Mouse (Mus musculus): Measurements from ENCODE around the gene Tcta.
A peak's percentile ranks its signal among the peaks of the same experiment; 100 is the strongest.
"Not testable (repeated sequence)": the region's sequence is repeated elsewhere in the genome, so short reads cannot be mapped to it uniquely, and the experiment has no call there.

The Tcta gene

GRCm38 (mm10) chr9:108305629-108306520 is at the start of gene Tcta, which contains the start of gene Rhoa:
Gene Tcta (minus strand): TSS chr9:108306160.
Gene Rhoa (plus strand): TSS chr9:108306129.
- DNase-seq (ENCODE audit: low spot score in 2 of 2), result peak; percentile 100

GRCm38 (mm10) chr9:108349727-108350126 is 43.8 kb upstream of the Tcta start:
- no peak for DNase-seq (ENCODE audit: low spot score in 2 of 2)

DNA sequence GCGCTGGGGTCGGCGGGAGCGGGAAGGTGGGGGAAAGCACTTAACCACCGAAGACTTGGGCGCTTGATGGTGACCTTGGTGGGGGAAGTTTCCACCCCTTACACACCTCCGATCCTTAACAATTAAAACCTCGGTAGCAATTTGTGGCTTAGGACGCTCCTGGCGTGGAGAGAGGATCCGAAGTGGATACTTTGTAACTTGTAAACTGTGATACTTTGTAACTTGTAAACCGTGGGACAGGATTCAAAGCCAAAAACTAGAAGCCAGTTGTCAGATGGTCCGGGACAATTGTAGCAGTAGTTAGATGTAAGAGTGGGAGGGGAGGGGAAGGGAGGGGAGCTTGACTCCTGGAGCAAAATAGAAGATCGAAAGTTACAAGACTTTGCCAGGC is 42.3 kb upstream of the Tcta start:
- no peak for DNase-seq (ENCODE audit: low spot score in 2 of 2)

- DNase-seq (ENCODE audit: low spot score in 2 of 2), result peak; percentile 85 to 86
Observed at GRCm38 (mm10) chr9:108347540-108348289, 41.8 kb upstream of the Tcta start, which contains the start of gene Usp4. Gene Usp4 (plus strand): TSS chr9:108347853.

- no peak for DNase-seq (ENCODE audit: low spot score in 2 of 2)
Observed at GRCm38 (mm10) chr9:108347024-108347423, 41.1 kb upstream of the Tcta start.

DNA sequence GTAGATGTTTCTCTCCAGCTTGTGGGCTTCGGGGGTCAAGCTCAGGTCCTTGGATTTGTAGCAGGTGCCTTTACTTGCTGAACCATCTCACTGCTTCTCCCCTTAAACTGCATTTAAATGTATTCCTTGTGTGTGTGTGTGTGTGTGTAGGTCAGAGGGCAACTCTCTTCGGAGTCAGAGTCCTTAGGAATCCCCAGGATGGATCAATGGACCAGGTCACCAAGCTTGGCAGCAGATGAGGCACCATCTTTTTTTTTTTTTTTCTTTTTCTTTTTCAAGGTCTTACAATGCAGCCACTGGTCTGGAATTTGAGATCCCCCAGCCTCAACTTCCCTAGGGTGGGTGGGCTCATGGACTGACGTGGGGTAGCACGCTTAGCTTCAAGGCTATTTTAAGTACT is 38.5 kb upstream of the Tcta start:
- no peak for DNase-seq (ENCODE audit: low spot score in 2 of 2)

DNA sequence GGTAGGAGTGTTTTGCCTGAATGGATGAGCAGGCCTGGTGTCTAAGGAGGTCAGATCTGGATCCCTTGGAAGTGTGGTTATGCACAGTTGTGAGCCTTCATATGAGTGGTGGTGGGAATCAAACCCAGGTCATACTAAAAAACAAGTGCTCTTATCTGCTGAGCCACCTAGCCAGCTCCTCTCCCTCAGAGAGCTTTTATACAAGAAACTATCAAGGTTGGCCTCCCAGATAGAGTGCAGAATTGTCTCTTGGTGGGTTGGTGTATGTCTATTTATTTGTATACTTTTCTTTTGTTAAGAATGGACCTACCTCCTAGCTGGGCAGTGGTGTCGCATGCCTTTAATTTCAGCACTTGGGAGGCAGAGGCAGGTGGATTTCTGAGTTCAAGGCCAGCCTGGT is 37.9 kb upstream of the Tcta start:
- no peak for DNase-seq (ENCODE audit: low spot score in 2 of 2)

DNA sequence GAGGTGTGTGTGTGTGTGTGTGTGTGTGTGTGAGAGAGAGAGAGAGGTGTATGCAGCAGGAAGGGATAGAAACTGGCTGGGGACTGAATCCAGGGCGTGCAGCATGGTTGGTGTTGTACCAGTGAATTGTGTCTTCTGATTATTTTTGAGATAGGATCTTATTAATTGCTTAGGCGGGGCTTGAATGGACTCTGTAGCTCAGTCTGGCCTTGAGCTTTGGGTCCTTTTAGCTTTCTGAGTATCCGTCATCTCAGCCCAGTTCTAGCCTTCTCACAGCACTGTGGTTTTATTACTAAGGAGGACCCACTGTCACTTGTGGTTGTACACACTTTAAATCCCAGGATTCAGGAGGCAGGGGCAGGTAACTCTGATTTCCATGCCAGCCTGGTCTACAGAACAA is 37.4 kb upstream of the Tcta start:
- DNase-seq (ENCODE audit: low spot score in 2 of 2), result no peak

DNA sequence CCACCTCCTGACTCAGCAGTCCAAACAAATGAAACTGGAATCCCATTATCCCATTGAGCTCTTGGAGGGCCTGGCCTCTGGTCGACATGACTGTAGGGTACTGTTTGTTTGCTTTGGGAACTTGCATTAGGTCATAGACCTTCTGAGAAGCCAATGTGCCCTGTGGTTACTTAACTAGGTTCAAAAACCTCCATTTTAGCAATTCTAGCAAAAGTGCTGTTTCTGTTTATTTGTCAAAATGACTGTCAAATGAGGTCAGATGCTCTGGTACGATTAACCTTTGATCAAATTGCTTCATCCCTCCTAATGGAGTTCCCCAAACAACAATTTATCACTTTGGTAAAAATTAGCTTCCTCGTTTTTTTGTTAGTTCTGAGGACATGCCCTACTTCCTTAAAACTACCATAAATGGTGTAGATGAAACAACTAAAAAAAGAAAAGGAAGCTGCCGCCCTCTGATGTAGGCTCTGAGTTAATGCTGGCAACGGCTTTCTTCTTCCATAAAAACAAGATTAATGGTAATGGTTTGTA is 36.4 kb upstream of the Tcta start:
- no peak for DNase-seq (ENCODE audit: low spot score in 2 of 2)

DNA sequence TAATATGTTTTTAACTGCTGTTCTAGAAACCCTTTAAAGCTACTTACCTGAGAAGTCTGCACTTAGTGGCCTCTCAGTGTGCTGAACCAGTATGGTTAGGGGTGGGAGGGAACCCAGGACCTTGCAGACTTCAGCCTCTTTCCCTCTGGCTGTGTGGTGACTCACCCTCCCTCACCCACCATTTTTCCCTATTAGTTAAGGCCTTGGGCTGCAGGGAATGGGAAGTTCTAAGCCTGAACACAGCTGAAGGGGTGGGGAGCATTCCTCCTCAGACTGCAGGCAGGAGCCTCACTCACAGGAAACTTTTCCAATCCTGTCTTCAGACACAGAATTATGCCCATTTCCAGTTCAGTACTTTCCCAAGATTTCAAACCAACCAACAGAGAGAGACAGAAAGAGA is 35.8 kb upstream of the Tcta start:
- DNase-seq (ENCODE audit: low spot score in 2 of 2), result no peak

GRCm38 (mm10) chr9:108341139-108341475 is 35.1 kb upstream of the Tcta start:
- DNase-seq (ENCODE audit: low spot score in 2 of 2), result no peak

DNA sequence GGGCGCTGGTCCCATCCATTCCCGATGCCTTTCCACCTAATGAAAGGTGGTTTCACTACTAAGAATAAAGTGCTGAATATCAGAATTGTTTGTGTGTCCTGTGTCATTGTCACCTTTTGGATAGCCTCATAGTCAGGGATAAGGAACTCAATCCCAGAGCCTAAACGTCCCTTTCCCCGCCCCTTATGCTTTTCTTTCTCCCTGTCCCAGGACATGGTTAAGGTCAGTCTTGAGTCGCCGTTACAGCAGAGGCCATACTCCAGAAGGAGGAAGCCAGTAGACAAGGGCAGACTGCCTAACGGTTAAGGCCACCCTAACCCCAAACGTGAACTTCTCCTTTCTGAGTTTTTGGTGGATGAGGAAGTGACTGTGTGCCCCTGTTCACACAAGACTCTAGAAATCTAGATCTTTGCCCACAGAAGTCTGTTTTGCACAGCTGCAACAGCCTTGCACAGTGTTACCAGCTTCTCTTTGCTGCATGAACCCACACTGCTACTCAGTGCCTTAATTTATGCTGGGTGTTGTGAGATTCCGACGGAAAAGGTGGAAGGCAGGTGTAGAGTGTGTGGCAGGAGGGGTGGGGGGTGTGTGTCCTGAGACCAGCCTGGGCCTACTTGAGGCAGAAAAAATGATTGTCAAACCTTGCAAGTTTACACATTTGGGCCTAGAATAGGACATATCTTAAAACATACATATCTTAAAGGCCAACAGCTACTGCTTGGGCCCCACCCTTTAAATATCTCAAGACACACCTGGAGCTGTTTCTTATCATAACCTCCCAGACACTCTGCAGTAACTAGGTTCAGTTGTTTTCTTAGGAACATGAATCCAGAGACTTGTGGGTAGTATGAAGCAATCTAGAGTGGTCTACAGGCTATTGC is 34.5 kb upstream of the Tcta start:
- no peak for DNase-seq (ENCODE audit: low spot score in 2 of 2)

DNA sequence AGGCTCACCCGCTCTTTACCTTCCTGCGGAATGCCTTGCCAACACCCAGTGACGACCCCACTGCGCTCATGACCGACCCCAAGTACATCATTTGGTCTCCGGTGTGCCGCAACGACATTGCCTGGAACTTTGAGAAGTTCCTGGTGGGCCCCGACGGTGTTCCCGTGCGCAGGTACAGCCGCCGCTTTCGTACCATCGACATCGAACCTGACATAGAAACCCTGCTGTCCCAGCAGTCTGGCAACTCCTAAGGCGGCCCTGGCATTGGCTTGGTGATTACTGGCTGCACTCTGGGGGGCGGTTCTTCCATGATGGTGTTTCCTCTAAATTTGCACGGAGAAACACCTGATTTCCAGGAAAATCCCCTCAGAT is 33.9 kb upstream of the Tcta start:
- no peak for DNase-seq (ENCODE audit: low spot score in 2 of 2)

DNA sequence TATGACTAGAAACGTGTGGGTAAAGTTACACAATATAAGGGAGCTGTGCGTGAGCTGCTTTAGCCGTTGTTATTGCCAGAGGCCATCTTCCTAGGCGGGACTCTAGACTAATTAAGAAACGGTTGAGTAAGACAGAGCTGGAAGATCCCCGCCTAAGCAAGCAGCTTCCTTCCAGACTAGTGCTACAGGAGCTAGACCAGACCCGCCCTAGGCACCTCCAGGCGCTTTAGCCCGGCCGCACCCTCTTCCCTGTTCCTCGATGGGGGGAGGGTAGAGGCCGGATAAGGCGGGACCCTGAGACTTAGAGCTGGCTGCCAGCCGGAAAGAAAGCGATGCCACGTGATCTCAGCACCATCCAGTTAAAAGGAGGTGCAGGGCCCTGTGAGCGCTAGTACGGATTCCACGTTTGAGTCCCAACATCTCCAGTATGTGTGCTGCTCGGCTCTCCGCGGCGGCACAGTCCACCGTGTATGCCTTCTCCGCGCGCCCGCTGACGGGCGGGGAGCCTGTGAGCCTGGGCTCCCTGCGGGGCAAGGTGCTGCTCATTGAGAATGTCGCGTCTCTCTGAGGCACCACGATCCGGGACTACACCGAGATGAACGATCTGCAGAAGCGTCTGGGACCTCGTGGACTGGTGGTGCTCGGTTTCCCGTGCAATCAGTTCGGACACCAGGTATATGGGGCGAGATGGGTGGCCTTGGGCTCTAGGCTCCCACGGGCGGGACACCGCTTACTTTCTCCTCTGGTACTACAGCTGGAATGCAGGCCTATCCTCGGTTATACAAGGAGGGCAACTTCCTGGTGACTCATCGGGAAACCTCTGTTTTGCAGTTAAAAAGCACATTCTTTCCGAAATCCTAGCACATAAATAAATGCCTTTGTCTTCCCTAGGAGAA is 33.2 kb upstream of the Tcta start, which contains the start of gene Gpx1:
TSS of gene Gpx1 (plus strand) at position 18 of the 896 bp plus-strand sequence.
- peak; percentile 78 to 80 for DNase-seq (ENCODE audit: low spot score in 2 of 2)

DNA sequence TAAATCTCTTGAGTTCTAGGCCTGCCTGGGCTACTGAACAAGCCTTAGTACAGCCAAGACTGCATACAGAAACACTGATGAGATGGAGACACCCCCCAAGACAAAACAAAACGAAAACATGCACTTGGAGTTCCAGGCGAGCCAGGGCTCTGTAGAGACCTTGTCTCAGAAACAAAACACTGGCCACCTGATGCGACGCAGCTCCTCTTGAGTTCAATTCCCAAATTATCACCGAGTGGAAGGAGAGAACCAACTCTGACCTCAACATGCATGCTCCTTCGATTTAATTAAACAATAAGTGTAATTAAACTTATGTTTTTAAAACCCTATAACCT is 32.6 kb upstream of the Tcta start:
- no peak for DNase-seq (ENCODE audit: low spot score in 2 of 2)

DNA sequence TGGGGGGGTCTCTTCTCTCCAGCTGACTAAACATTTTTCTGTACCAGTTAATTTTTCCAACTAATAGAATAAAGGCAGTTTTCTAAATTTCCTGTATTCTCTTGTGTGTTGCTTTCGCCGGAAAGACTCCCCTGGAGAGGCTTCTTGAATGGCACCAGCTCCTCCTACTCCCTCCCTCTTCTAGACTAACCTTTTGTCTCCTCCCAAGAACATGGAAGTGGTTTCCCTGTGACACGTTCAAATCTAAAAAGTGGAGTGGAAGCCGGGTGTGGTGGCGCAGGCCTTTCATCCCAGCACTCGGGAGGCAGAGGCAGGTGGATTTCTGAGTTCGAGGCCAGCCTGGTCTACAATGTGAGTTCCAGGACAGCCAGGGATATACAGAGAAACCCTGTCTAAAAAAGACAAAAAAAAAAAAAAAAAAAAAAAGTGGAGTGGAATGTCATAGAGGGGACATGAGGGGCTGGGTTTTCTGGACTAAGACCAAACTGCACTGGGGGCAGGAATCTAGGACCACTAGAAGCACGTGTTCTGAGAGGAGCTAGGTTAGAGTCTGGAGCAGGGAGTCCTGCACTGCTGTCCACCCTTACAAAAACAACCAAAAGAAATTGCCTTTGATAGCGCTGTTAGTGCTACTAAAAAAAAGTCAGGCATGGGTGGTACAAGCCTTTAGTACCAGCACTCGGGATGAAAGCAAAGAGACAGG is 32.0 kb upstream of the Tcta start:
- DNase-seq (ENCODE audit: low spot score in 2 of 2), result no peak

DNA sequence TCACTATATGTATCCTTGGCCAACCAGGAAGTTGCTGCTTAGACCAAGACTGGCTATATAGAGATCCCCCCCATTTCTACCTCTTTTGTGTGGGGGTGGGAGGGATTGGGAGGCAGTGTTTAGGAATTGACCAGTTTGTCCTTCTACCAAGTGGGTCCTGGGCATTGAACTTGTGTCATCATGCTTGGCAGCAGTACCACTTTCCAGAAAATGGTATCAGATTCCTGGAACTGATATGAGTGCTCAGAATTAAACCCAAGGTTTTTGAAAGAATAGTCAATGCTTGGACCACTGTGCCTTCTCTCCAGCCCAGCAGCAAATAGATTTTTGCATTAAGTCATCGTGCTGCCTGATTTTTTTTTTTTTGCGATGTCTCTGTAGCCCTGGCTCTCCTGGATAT is 19.9 kb upstream of the Tcta start:
- DNase-seq (ENCODE audit: low spot score in 2 of 2), result no peak

GRCm38 (mm10) chr9:108324784-108325183 is 18.8 kb upstream of the Tcta start:
- DNase-seq (ENCODE audit: low spot score in 2 of 2), result no peak

DNA sequence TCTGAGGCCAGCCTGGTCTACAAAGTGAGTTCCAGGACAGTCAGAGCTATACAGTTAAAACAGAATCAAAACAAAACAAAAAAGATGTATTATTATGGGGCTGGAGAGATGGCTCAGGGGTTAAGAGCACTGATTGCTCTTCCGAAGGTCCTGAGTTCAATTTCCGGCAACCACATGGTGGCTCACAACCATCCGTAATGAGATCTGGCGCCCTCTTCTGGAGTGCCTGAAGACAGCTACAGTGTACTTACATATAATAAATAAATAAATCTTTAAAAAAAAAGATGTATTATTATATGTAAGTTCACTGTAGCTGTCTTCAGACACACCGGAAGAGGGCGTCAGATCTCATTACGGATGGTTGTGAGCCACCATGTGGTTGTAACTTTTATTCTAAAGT is 16.1 kb upstream of the Tcta start:
- DNase-seq (ENCODE audit: low spot score in 2 of 2), result not testable (repeated sequence)

DNA sequence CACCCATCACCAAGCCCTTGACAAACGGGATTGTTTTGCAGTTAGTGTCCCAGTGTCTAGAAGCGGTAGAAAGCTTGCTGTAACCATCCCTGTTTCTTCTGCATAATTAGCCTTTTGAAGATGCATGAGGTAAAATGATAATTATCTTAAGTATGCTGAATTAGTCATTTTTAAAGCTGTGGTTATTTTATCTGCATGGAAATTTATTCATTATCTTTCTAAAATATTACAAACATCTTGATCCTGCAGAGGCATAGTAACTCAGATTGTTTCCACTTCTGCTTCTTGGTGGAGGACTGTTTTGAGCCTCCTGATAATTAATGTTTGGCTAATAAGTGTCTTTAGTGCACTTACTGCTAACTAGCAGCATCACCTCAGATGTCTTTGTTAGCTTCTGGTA is 12.5 kb upstream of the Tcta start:
- no peak for DNase-seq (ENCODE audit: low spot score in 2 of 2)

Data from right cerebral cortex, postnatal 36 days (tissue).